8 mouse cellular contexts compared by ENCODE assay signal in genomic region chr15:103248401-103249313, GRCm38 (mm10). TPM values are rescaled to one million over a fixed set of nuclear protein-coding genes. Genes with fewer than 3 reads are reported as not detected.
A peak's percentile ranks its signal among the peaks of the same experiment; 100 is the strongest.
DNase-seq lines count a peak whose midpoint lies in the region; ATAC-seq and TF ChIP-seq lines count a peak whose summit lies in the region.

No protein-coding gene starts in this region.

- WGBS in midbrain, embryonic 10.5 days = 88% methylated on average over 28 of the region's 28 CpGs
- 83% methylated on average over 28 of the region's 28 CpGs for WGBS in midbrain, postnatal 0 days
- WGBS in hindbrain, embryonic 15.5 days = 74% methylated on average over 28 of the region's 28 CpGs
- 85% methylated on average over 28 of the region's 28 CpGs for WGBS in midbrain, embryonic 16.5 days

- H3K36me3 ChIP-seq in midbrain, embryonic 10.5 days = peaks cover 52% of the 10 kb centered on the region
- peaks cover 43% of the 10 kb centered on the region for H3K36me3 ChIP-seq in midbrain, postnatal 0 days (ENCODE audit: insufficient read depth, low read length)
- peaks cover 50% of the 10 kb centered on the region for H3K36me3 ChIP-seq in hindbrain, embryonic 15.5 days
- H3K36me3 ChIP-seq in midbrain, embryonic 16.5 days (ENCODE audit: control insufficient read depth, insufficient read depth, low read length) = peaks cover 30% of the 10 kb centered on the region

- no peak overlapping the region for H3K4me3 ChIP-seq in midbrain, embryonic 10.5 days
- no peak overlapping the region for H3K4me3 ChIP-seq in midbrain, postnatal 0 days (ENCODE audit: low read depth, low read length)
- no peak overlapping the region for H3K4me3 ChIP-seq in hindbrain, embryonic 15.5 days
- H3K4me3 ChIP-seq in midbrain, embryonic 16.5 days (ENCODE audit: low read depth, low read length) = no peak overlapping the region

- peaks cover 17% of the 10 kb centered on the region for H3K4me1 ChIP-seq in midbrain, embryonic 10.5 days
- no peaks in the 10 kb centered on the region for H3K4me1 ChIP-seq in midbrain, postnatal 0 days (ENCODE audit: insufficient read depth, low read length)
- H3K4me1 ChIP-seq in hindbrain, embryonic 15.5 days (replicated peaks) = peaks cover 11% of the 10 kb centered on the region
- H3K4me1 ChIP-seq in midbrain, embryonic 16.5 days (ENCODE audit: control insufficient read depth, insufficient read depth, low read length) = peaks cover 8% of the 10 kb centered on the region

- ATAC-seq in midbrain, postnatal 0 days (ENCODE audit: low FRiP score) = no peak
- peak; percentile 32; the same call in 1 of the 2 replicates for ATAC-seq in hindbrain, embryonic 15.5 days (ENCODE audit: low FRiP score, low read depth)
- ATAC-seq in midbrain, embryonic 16.5 days = peak; percentile 40

- TF ChIP-seq CTCF in midbrain, postnatal 0 days (IDR thresholded peaks at IDR 0.05) = no peak

- DNase-seq in cerebellum, postnatal 14 days = peak; percentile 35 to 42
- no peak for DNase-seq in cerebellum, postnatal 4 days (ENCODE audit: low spot score in 2 of 2)
- peak; percentile 28 for DNase-seq in midbrain, embryonic 10.5 days (ENCODE audit: low spot score)
- no peak for DNase-seq in midbrain, postnatal 0 days (ENCODE audit: low spot score)
- DNase-seq in urinary bladder, postnatal 14 days (ENCODE audit: low spot score) = no peak
- no peak for DNase-seq in urinary bladder, postnatal 10 days (ENCODE audit: low spot score)

- no peak overlapping the region for H3K4me2 ChIP-seq in midbrain, postnatal 0 days (ENCODE audit: low read depth, low read length, poor library complexity, severe bottlenecking)
- H3K4me2 ChIP-seq in hindbrain, embryonic 15.5 days = no peak overlapping the region
- no peak overlapping the region for H3K4me2 ChIP-seq in midbrain, embryonic 16.5 days (ENCODE audit: low read length)

- H3K9me3 ChIP-seq in midbrain, embryonic 10.5 days (replicated peaks) = no peaks in the 10 kb centered on the region
- H3K9me3 ChIP-seq in midbrain, postnatal 0 days (ENCODE audit: low read length) = no peaks in the 10 kb centered on the region
- no peaks in the 10 kb centered on the region for H3K9me3 ChIP-seq in hindbrain, embryonic 15.5 days
- H3K9me3 ChIP-seq in midbrain, embryonic 16.5 days (replicated peaks; ENCODE audit: control insufficient read depth, low read length, poor library complexity, severe bottlenecking) = no peaks in the 10 kb centered on the region

- no peak overlapping the region for H3K9ac ChIP-seq in midbrain, postnatal 0 days (replicated peaks; ENCODE audit: low read length, poor library complexity, severe bottlenecking)
- H3K9ac ChIP-seq in hindbrain, embryonic 15.5 days = no peak overlapping the region
- H3K9ac ChIP-seq in midbrain, embryonic 16.5 days (ENCODE audit: low read depth, low read length) = no peak overlapping the region

- H3K27ac ChIP-seq in midbrain, embryonic 10.5 days (replicated peaks) = no peak overlapping the region; the same call in 1 of the 2 replicates
- H3K27ac ChIP-seq in midbrain, postnatal 0 days (ENCODE audit: low read depth, low read length) = no peak overlapping the region
- H3K27ac ChIP-seq in hindbrain, embryonic 15.5 days (replicated peaks) = no peak overlapping the region
- H3K27ac ChIP-seq in midbrain, embryonic 16.5 days (ENCODE audit: low read length) = no peak overlapping the region

- peaks cover under 1% of the 10 kb centered on the region; the same call in 1 of the 2 replicates for H3K27me3 ChIP-seq in midbrain, embryonic 10.5 days (ENCODE audit: low read depth, poor library complexity, severe bottlenecking)
- H3K27me3 ChIP-seq in midbrain, postnatal 0 days (ENCODE audit: insufficient read depth, low read length) = no peaks in the 10 kb centered on the region
- no peaks in the 10 kb centered on the region for H3K27me3 ChIP-seq in hindbrain, embryonic 15.5 days
- no peaks in the 10 kb centered on the region for H3K27me3 ChIP-seq in midbrain, embryonic 16.5 days (ENCODE audit: control insufficient read depth, insufficient read depth, low read depth, low read length)

RNA-seq across cellular contexts. Expression of gene Hnrnpa1, which starts 8.4 kb away (rescaled TPM):
- 1,542 and 1,692 TPM in 2 replicates for polyA plus RNA-seq in midbrain, embryonic 10.5 days (2016; fragmentation: Nextera tagmentation; extraction: Ambion mirVana)
- 142 and 190 TPM in 2 replicates for total RNA-seq in midbrain, postnatal 0 days (2014; rRNA removed)
- polyA plus RNA-seq in midbrain, postnatal 0 days (2015; fragmentation: Nextera tagmentation; extraction: Ambion mirVana) = 540 and 609 TPM in 2 replicates
- polyA plus RNA-seq in hindbrain, embryonic 15.5 days (2015; fragmentation: Nextera tagmentation; extraction: Ambion mirVana) = 629 and 665 TPM in 2 replicates
- polyA plus RNA-seq in midbrain, embryonic 16.5 days (2015; fragmentation: Nextera tagmentation; extraction: Ambion mirVana) = 630 and 680 TPM in 2 replicates

RNA-seq across cellular contexts. Expression of gene Cbx5, which starts 9.0 kb away (rescaled TPM):
- 194 and 206 TPM in 2 replicates for polyA plus RNA-seq in midbrain, embryonic 10.5 days (2016; fragmentation: Nextera tagmentation; extraction: Ambion mirVana)
- 190 and 229 TPM in 2 replicates for total RNA-seq in midbrain, postnatal 0 days (2014; rRNA removed)
- 101 and 106 TPM in 2 replicates for polyA plus RNA-seq in midbrain, postnatal 0 days (2015; fragmentation: Nextera tagmentation; extraction: Ambion mirVana)
- 127 and 137 TPM in 2 replicates for polyA plus RNA-seq in hindbrain, embryonic 15.5 days (2015; fragmentation: Nextera tagmentation; extraction: Ambion mirVana)
- polyA plus RNA-seq in midbrain, embryonic 16.5 days (2015; fragmentation: Nextera tagmentation; extraction: Ambion mirVana) = 139 and 151 TPM in 2 replicates

RNA-seq across cellular contexts. Expression of gene Nfe2, which starts 9.5 kb away (rescaled TPM):
- 5.6 and 6.4 TPM in 2 replicates for polyA plus RNA-seq in midbrain, embryonic 10.5 days (2016; fragmentation: Nextera tagmentation; extraction: Ambion mirVana)
- total RNA-seq in midbrain, postnatal 0 days (2014; rRNA removed) = 0.99 and 3.2 TPM in 2 replicates
- polyA plus RNA-seq in midbrain, postnatal 0 days (2015; fragmentation: Nextera tagmentation; extraction: Ambion mirVana) = 0.26 and 0.32 TPM in 2 replicates
- polyA plus RNA-seq in hindbrain, embryonic 15.5 days (2015; fragmentation: Nextera tagmentation; extraction: Ambion mirVana) = 0.58 and 0.89 TPM in 2 replicates
- polyA plus RNA-seq in midbrain, embryonic 16.5 days (2015; fragmentation: Nextera tagmentation; extraction: Ambion mirVana) = 0.52 and 0.68 TPM in 2 replicates

RNA-seq across cellular contexts. Expression of gene Copz1, which starts 23.9 kb away (rescaled TPM):
- polyA plus RNA-seq in midbrain, embryonic 10.5 days (2016; fragmentation: Nextera tagmentation; extraction: Ambion mirVana) = 288 and 291 TPM in 2 replicates
- 127 and 151 TPM in 2 replicates for total RNA-seq in midbrain, postnatal 0 days (2014; rRNA removed)
- 178 and 184 TPM in 2 replicates for polyA plus RNA-seq in midbrain, postnatal 0 days (2015; fragmentation: Nextera tagmentation; extraction: Ambion mirVana)
- 200 and 208 TPM in 2 replicates for polyA plus RNA-seq in hindbrain, embryonic 15.5 days (2015; fragmentation: Nextera tagmentation; extraction: Ambion mirVana)
- polyA plus RNA-seq in midbrain, embryonic 16.5 days (2015; fragmentation: Nextera tagmentation; extraction: Ambion mirVana) = 200 and 205 TPM in 2 replicates

Comparison
In these comparisons a context has a peak if more than half of its experiments do, and no peak if none do; other contexts are left out.
1. DNase-seq: peak in cerebellum, postnatal 14 days (2 of 2) and midbrain, embryonic 10.5 days (single experiment); none in cerebellum, postnatal 4 days (0 of 2), midbrain, postnatal 0 days (single experiment), urinary bladder, postnatal 14 days (single experiment) and urinary bladder, postnatal 10 days (single experiment).